Mouse (Mus musculus) frontal cortex, postnatal 10 days (tissue): ENCODE results near the gene Trex1.

Experiments
- DNase-seq, 2 experiments: peaks; one replicate each; pipeline ENCODE4 v3.0.0; 2022; ENCODE audit warnings: low spot score in 2 of 2, mixed read lengths in 1 of 2

Trex1 gene

GRCm38 (mm10) chr9:109059136-109059903, at the start of gene Trex1:
Gene Trex1 (minus strand): TSS chr9:109059734.
- peak; percentile 77 to 85 for DNase-seq

DNA sequence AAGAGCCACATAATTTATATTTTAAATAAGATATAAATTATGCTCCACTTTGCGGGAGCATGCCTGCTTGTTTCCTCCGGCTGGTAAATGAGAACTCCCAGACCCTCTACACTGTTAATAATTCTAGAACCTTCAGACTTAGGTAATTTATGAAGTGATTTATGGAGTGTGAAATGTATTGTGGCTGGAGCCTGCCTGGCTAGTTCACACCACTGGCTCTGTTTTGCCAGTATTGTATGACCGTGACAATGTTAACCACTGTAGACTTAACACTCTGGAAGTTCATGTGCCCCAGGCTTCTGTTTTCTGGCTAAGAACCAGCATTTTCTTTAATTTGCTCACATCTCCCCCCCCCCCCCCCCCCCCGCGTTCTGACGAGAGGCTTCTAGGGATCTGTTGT, 47.8 kb upstream of the Trex1 start:
- no peak for DNase-seq

DNA sequence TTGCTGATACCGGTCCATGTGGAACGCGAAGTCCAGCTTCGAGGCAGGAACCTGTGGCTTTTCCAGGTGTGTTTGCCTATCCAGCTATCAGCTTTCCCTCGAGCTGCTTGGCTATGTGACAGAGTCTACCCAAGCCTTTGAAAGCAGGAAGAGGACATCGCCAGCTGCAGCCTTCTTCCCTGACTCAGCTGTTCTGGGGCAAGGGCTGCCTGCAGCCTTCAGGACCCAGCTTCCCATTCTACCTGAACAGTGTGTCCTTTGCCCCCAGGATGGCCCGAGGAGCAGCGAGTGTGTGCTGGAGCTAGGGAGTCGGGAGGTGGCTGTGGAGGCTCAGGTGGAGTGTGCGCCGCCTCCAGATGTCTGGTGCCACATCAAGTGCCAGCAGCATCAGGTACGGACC, 46.1 kb upstream of the Trex1 start:
- DNase-seq: no peak

DNA sequence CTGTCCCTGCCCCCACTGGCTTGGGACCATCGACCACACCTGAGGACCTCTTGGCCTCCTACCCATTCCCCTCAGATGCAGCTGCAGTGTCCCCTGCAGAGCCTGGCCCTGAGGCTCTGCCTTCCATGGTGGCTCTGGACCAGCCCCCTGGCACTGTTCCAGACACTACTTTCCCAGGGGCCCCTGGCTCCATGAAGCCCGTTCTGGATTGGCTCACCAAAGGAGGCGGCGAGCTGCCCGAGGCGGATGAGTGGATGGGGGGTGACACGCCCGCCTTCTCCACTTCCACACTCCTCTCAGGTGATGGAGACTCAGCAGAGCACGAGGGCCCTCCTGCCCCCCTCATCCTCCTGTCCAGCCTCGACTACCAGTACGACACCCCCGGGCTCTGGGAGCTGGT, 45.5 kb upstream of the Trex1 start:
- peak in 1 of 2 experiments; percentile 39 for DNase-seq

DNA sequence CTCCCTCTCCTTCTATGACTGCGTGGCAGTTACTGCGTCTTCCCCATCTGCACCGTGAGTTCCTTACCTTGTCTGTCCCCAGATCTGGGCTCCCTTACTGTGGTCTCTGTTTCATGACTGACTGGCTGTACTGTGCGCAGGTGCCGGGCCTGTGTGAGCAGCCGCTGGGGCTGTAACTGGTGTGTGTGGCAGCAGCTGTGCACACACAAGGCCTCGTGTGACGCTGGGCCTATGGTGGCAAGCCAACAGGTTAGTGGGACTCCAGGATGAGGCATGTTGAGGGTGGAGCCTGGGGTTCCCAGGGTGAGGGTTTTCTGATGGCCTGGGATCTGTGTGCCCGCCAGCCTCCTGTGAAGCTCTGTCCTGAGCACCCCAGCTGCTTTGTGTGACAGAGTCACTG, 44.5 kb upstream of the Trex1 start:
- no peak for DNase-seq

DNA sequence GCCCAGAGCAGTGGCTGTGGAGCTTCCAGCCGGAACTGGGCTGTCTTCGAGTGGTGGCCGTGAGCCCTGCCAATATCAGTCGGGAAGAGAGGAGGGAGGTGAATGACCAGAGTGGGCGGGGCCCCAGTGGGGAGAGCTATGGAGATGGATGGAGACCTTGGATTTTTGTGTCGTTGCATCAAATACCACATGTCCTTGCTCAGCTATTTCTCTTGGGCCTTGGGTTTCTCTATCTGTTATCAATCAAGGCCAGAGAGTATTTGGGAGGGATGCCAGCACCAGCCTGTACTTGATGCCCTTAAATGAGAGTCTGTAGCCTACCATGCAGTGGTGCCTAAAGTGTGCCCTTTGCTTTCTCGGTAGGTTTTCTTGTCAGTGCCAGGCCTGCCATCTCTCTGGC, 43.7 kb upstream of the Trex1 start:
- no peak for DNase-seq

- no peak for DNase-seq
These were observed 43.0 kb upstream of the Trex1 start for GRCm38 (mm10) chr9:109102541-109102940.

- no peak for DNase-seq
These were observed 42.5 kb upstream of the Trex1 start for GRCm38 (mm10) chr9:109101933-109102445.

GRCm38 (mm10) chr9:109100307-109100928, 40.9 kb upstream of the Trex1 start:
- DNase-seq: no peak

DNA sequence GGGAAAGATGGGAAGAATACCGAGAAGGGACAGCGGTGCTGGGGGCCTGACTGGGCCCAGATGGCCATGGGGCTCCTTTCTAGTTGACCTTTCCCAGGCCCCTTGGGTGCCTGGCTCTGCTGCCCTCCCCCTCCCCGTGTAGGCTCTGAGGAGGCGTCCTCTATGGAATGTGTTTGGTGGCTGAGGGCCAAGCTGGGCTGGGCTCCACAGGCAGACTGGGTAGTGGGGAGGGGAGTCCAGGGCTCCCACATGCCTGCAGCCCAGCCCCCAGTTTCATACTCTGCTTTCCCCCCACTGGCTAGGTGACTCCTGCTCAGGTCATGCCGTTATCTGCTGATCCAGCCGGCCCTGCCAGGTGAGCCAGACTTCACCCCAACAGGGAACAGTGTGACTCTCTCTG, 39.4 kb upstream of the Trex1 start:
- peak; percentile 40 to 52 for DNase-seq

GRCm38 (mm10) chr9:109098366-109098765, 38.8 kb upstream of the Trex1 start:
- DNase-seq: no peak

DNA sequence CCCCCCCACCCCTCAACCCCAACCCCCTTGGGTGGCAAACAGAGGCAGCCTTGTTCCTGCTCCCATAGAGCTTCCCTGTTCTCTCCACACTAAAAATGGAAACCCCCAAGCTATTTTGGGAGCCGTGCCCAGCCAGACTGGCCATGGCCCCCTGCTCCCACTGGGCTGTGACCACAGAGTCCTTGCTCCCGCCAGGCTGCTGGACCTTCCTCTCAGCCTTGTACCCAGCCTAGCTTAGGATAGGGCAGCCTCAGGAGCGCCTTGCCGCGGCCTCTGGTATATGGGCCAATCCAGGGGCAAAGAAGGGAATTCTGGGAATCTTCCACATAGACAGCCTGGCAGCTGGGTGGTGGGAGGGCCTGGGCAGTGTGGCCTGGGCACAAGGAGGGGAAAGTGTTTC, 38.3 kb upstream of the Trex1 start:
- DNase-seq: peak; percentile 73

GRCm38 (mm10) chr9:109097291-109097690, 37.8 kb upstream of the Trex1 start:
- no peak for DNase-seq

DNA sequence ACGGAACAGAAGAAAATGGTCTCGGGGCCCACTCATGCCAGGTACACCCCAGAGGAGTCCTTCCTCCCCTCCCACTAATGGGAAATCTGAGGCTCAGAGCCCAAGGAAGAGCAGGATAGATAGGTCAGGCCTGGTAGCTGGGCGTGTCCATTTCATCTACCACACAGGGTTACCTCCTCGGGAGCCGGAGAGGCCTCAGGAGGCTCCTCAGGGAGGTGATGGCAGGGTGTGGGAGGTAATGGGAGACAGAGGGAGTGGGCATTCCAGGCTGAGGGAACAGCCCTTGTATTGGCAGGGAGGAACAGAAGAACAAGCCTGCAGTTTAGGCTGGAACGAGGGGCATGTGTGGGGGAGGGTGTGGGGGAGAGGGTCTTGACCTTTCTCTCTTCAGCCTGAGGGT, 37.3 kb upstream of the Trex1 start:
- no peak for DNase-seq

GRCm38 (mm10) chr9:109096251-109096661, 36.7 kb upstream of the Trex1 start:
- no peak for DNase-seq

- peak in 1 of 2 experiments; percentile 80 for DNase-seq
These were observed 35.8 kb upstream of the Trex1 start, which contains the start of gene Plxnb1 for GRCm38 (mm10) chr9:109095137-109095982. Gene Plxnb1 (plus strand): TSS chr9:109095389.

- no peak for DNase-seq
These were observed 35.1 kb upstream of the Trex1 start for GRCm38 (mm10) chr9:109094553-109095136.

DNA sequence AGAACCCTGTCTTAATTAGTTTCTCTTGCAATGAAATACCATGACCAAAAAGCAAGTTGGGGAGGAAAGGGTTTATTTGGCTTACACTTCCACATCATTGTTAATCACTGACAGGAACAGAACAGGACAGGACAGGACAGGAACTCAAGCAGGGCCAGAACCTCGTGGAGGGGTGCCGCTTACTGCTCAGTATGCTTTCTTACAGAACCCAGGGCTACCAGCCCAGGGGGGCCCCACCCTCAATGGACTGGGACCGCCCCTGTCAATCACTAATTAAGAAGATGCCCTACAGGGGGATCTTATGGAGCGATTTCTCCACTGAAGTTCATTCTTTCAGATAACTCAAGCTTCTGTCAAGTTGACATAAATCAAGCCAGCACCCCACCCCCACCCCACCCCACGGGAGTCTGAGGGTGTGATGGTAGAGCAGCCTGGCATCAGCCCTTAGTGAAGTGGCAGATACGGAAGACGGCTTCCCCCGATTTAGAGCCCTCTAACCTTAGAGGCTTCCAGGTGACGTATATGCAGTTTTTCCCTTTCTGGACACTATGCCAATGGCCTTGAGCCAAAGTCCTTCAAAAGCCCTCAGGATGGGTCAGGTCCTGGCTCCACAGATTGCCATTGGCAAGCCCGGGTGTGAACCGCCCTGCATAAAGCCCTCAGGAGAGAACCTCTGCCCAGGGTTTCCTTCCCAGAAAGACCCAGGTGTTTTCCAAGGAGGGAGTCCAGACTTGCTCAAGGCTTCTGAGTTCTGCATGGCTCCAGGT, 34.4 kb upstream of the Trex1 start:
- no peak for DNase-seq

- no peak for DNase-seq
These were observed 33.3 kb upstream of the Trex1 start for GRCm38 (mm10) chr9:109092799-109093198.

DNA sequence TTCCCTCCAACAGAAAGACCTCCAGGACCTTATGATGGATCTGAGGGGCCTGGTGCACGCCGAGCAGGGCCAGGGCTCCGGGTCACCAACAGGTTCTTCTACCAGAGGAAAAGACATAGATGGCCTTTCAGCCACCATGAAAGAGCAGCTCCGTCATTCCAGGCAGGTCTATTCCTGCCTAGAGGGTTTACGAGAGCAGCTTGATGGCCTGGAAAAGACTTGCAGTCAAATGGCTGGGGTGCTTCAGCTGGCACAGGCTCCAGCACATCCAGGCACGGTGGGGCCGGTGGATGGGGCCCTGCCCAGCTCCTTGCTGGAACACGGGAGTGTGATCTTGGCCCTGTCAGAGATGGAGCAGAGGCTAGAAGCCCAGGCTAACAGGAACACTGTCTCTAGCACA, 32.3 kb upstream of the Trex1 start:
- DNase-seq: no peak

- no peak for DNase-seq
These were observed 30.9 kb upstream of the Trex1 start for GRCm38 (mm10) chr9:109090446-109090845.
